ENCODE assay signal across 13 mouse cellular contexts in genomic region chr17:28418954-28419353, GRCm38 (mm10). TPM values are rescaled to one million over a fixed set of nuclear protein-coding genes. Genes with fewer than 3 reads are reported as not detected.
DNase-seq lines count a peak whose midpoint lies in the region; ATAC-seq and TF ChIP-seq lines count a peak whose summit lies in the region.
"Had no signal": no experiment of that assay in that cellular context is flagged by ENCODE, and none has a peak within 500 bp of the region (broad histone marks: within the 10 kb centered on the region; RNA-seq: fewer than 3 reads in every experiment).

No protein-coding gene starts in this region.

- H3K4me1 ChIP-seq in kidney, adult 2 months (ENCODE audit: control insufficient read depth, insufficient read depth, low read length) = peaks cover 23% of the 10 kb centered on the region
- no peaks in the 10 kb centered on the region for H3K4me1 ChIP-seq in kidney, embryonic 14.5 days (ENCODE audit: control insufficient read depth, insufficient read depth, low read length)
- peaks cover 8% of the 10 kb centered on the region for H3K4me1 ChIP-seq in ES-Bruce4 (ENCODE audit: control insufficient read depth, insufficient read depth, low read length)
- H3K4me1 ChIP-seq in lung, embryonic 15.5 days = peaks cover 20% of the 10 kb centered on the region

- no peak overlapping the region for H3K4me3 ChIP-seq in kidney, adult 2 months (ENCODE audit: insufficient read depth, low read depth, low read length)
- H3K4me3 ChIP-seq in kidney, embryonic 14.5 days (ENCODE audit: low read length) = no peak overlapping the region
- H3K4me3 ChIP-seq in ES-Bruce4 (ENCODE audit: low read depth, low read length) = peak overlapping the region; percentile 21
- no peak overlapping the region for H3K4me3 ChIP-seq in lung, embryonic 15.5 days

- DNase-seq in adrenal gland, postnatal 10 days = peak; percentile 41
- DNase-seq in adrenal gland, adult 2 months = no peak
- peak; percentile 39 for DNase-seq in kidney, adult 2 months
- DNase-seq in yolk sac, embryonic 10.5 days (ENCODE audit: low spot score) = no peak
- DNase-seq: adrenal gland, postnatal 25 days; right cerebral cortex, adult 18-20 months; thymus, postnatal 36 days had no signal

- no peaks in the 10 kb centered on the region for H3K27me3 ChIP-seq in kidney, adult 2 months (replicated peaks; ENCODE audit: control insufficient read depth, insufficient read depth, low read length)
- no peaks in the 10 kb centered on the region for H3K27me3 ChIP-seq in kidney, embryonic 14.5 days (ENCODE audit: control insufficient read depth, insufficient read depth, low read length)
- no peaks in the 10 kb centered on the region for H3K27me3 ChIP-seq in ES-Bruce4 (ENCODE audit: control insufficient read depth, insufficient read depth, low read length, poor library complexity, severe bottlenecking)
- H3K27me3 ChIP-seq in lung, embryonic 15.5 days = no peaks in the 10 kb centered on the region

- peak overlapping the region; percentile 59 for H3K27ac ChIP-seq in kidney, adult 2 months (ENCODE audit: insufficient read depth, low read depth, low read length)
- H3K27ac ChIP-seq in kidney, embryonic 14.5 days (ENCODE audit: low read depth, low read length) = no peak overlapping the region
- peak overlapping the region; percentile 89 for H3K27ac ChIP-seq in ES-Bruce4 (ENCODE audit: insufficient read depth, low read length)
- peak overlapping the region; percentile 87; the same call in 1 of the 2 replicates for H3K27ac ChIP-seq in lung, embryonic 15.5 days

- H3K4me2 ChIP-seq in kidney, embryonic 14.5 days (replicated peaks; ENCODE audit: low read depth, low read length) = no peak overlapping the region
- H3K4me2 ChIP-seq in lung, embryonic 15.5 days = no peak overlapping the region

- H3K9ac ChIP-seq in kidney, embryonic 14.5 days (ENCODE audit: low read depth, low read length) = no peak overlapping the region
- H3K9ac ChIP-seq in ES-Bruce4 (ENCODE audit: low read depth, poor library complexity, severe bottlenecking) = peak overlapping the region; percentile 5; the same call in 1 of the 2 replicates
- no peak overlapping the region for H3K9ac ChIP-seq in lung, embryonic 15.5 days

- no peak for TF ChIP-seq EP300 in ES-Bruce4 (IDR thresholded peaks at IDR 0.05; ENCODE audit: insufficient read depth, low read depth, low read length)

- H3K9me3 ChIP-seq in kidney, embryonic 14.5 days (ENCODE audit: control insufficient read depth, low read length) = no peaks in the 10 kb centered on the region
- no peaks in the 10 kb centered on the region for H3K9me3 ChIP-seq in ES-Bruce4 (replicated peaks; ENCODE audit: control insufficient read depth, insufficient read depth, low read length, poor library complexity, severe bottlenecking)
- H3K9me3 ChIP-seq in lung, embryonic 15.5 days = no peaks in the 10 kb centered on the region

- no peak for TF ChIP-seq POLR2A in kidney, adult 2 months (IDR thresholded peaks at IDR 0.05; ENCODE audit: low read depth, low read length)
- TF ChIP-seq POLR2A in ES-Bruce4 (IDR thresholded peaks at IDR 0.05; ENCODE audit: insufficient read depth, low read length) = no peak

- 94% methylated on average over 1 of the region's 1 CpGs for WGBS in kidney, adult 2 months
- WGBS in kidney, embryonic 14.5 days = 88% methylated on average over 1 of the region's 1 CpGs
- 75% methylated on average over 1 of the region's 1 CpGs for WGBS in lung, embryonic 15.5 days

- ATAC-seq in kidney, embryonic 14.5 days (ENCODE audit: low FRiP score, low TSS enrichment) = no peak
- ATAC-seq in lung, embryonic 15.5 days (ENCODE audit: borderline replicate concordance, extremely low read depth, low FRiP score, low TSS enrichment) = no peak
- no peak for ATAC-seq in megakaryocyte, adult 5-6 weeks (ENCODE audit: poor library complexity, severe bottlenecking)

- no peaks in the 10 kb centered on the region; the same call in 1 of the 2 replicates for H3K36me3 ChIP-seq in kidney, adult 2 months (ENCODE audit: control insufficient read depth, insufficient read depth, low read length)
- H3K36me3 ChIP-seq in kidney, embryonic 14.5 days (ENCODE audit: control insufficient read depth, insufficient read depth, low read length) = peaks cover 3% of the 10 kb centered on the region; the same call in 1 of the 2 replicates
- H3K36me3 ChIP-seq in ES-Bruce4 (ENCODE audit: control insufficient read depth, insufficient read depth, low read length, poor library complexity, severe bottlenecking) = peaks cover 23% of the 10 kb centered on the region
- H3K36me3 ChIP-seq in lung, embryonic 15.5 days = peaks cover 7% of the 10 kb centered on the region

- peak; percentile 50 for TF ChIP-seq CTCF in kidney, adult 2 months (conservative IDR thresholded peaks at IDR 0.05; ENCODE audit: insufficient read depth, insufficient read length, low read depth, low read length)
- peak; percentile 29 for TF ChIP-seq CTCF in ES-Bruce4 (IDR thresholded peaks at IDR 0.05; ENCODE audit: low read depth, low read length)

RNA-seq across cellular contexts. Expression of gene Tulp1, which starts 53.9 kb away (rescaled TPM):
- under 1 TPM; 0.33 to 1.00 TPM for total RNA-seq in adrenal gland, postnatal 10 days (2021)
- not detected for total RNA-seq in adrenal gland, adult 2 months (2021)
- 0.49 and 0.91 TPM in 2 replicates for polyA plus RNA-seq in adrenal gland, adult 2 months (2012; rRNA removed)
- 0.11 TPM in 1 of 2 replicates, not detected in the other for polyA plus RNA-seq in kidney, adult 2 months (2012; rRNA removed)
- polyA plus RNA-seq in kidney, embryonic 14.5 days (2014; fragmentation: Nextera tagmentation; extraction: Ambion mirVana) = 5.1 and 5.6 TPM in 2 replicates
- 14.0 and 14.7 TPM in 2 replicates for polyA plus RNA-seq in ES-Bruce4 (2011; ENCODE audit: insufficient read depth, insufficient read length, low read depth, missing spikeins)
- 6.0 and 6.2 TPM in 2 replicates for polyA plus RNA-seq in lung, embryonic 15.5 days (2015; fragmentation: Nextera tagmentation; extraction: Ambion mirVana)
- not detected in 2 replicates for total RNA-seq in megakaryocyte, adult 5-6 weeks (2015)
- total RNA-seq in megakaryocyte, adult 5-6 weeks (2017) = not detected in 2 replicates
- total RNA-seq: adrenal gland, postnatal 25 days; common myeloid progenitor, adult 5-6 weeks; megakaryocyte-erythroid progenitor cell, adult 5-6 weeks had no signal

Comparison
In these comparisons a context has a peak if more than half of its experiments do, and no peak if none do; other contexts are left out.
1. DNase-seq: peak in adrenal gland, postnatal 10 days (single experiment) and kidney, adult 2 months (single experiment); none in adrenal gland, adult 2 months (single experiment) and yolk sac, embryonic 10.5 days (single experiment).